Mouse (Mus musculus) spleen, postnatal 36 days (tissue): ENCODE results near the gene 1600014C23Rik.
A peak's percentile ranks its signal among the peaks of the same experiment; 100 is the strongest.

Experiments used
- DNase-seq, 2 experiments: peaks; one replicate each; pipeline ENCODE4 v3.0.0; 2022; ENCODE audit warnings: low spot score in 2 of 2, mixed read lengths in 1 of 2

1600014C23Rik gene

GRCm38 (mm10) chr17:45726249-45726648 is 7.4 kb downstream of the 1600014C23Rik start:
- DNase-seq: no peak

DNA sequence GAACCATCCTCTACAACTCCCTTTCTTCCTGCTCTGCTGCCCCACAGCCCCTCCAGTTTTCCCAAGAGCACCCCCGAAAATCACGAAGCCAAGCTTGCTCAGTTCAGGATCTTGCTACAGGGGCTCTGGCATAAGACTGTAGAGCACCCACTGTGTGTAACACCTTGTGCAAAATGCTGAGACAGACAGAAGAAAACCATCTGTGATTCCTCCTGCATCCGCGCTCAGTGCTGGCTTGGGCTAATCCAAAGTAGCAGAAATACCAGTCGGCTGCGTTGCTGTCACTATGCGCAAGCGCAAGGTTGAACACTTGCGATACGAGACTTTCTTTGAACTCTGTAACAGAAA is 9.1 kb downstream of the 1600014C23Rik start:
- DNase-seq: no peak

GRCm38 (mm10) chr17:45723732-45724573 is 9.7 kb downstream of the 1600014C23Rik start:
- peak; percentile 26 to 33 for DNase-seq

GRCm38 (mm10) chr17:45718323-45718722 is 15.3 kb downstream of the 1600014C23Rik start:
- peak; percentile 43 to 58 for DNase-seq

GRCm38 (mm10) chr17:45711525-45711924 is 22.1 kb downstream of the 1600014C23Rik start:
- DNase-seq: no peak

DNA sequence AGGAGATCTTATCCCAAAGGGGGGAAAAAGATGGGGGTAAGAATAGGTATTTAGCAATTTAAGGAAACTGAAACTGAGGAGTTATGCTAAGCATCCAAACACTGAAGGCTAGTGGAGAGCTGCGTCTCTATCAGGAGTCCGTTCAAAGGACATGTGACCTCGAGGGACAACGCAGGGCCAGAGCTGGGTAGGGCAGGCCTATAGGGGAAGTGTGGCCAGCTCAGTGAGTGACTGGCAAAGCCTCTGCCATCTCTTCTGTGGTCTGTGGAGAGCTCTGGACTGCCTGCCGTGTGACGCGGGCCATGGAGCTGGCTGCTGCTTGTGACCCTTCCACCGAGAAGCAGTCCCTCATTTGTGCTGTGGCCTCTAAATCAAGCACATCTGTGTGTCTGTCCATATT is 23.2 kb downstream of the 1600014C23Rik start:
- DNase-seq: no peak

GRCm38 (mm10) chr17:45709829-45710228 is 23.8 kb downstream of the 1600014C23Rik start:
- DNase-seq: no peak

DNA sequence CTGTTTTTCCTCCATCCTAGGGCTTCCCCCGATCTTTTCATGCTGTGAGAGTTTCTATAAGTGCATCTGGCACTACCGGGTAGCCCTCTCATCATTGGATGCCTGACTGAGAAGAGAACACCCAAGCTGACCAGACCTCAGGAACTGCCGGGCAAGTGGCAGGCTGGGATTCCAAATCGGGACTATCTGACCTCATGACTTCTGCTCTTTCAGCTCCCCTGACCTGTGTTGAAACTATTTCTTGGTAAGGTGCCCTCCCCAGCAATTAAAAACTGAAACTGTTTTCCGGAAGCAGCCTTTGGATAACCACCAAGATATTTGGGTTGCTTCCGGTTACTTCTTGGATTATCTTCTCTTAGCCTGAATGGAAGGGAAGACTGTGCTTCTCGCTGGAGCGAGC is 25.5 kb downstream of the 1600014C23Rik start:
- DNase-seq: no peak

- no peak for DNase-seq
Observed at GRCm38 (mm10) chr17:45707376-45707775, 26.3 kb downstream of the 1600014C23Rik start.

DNA sequence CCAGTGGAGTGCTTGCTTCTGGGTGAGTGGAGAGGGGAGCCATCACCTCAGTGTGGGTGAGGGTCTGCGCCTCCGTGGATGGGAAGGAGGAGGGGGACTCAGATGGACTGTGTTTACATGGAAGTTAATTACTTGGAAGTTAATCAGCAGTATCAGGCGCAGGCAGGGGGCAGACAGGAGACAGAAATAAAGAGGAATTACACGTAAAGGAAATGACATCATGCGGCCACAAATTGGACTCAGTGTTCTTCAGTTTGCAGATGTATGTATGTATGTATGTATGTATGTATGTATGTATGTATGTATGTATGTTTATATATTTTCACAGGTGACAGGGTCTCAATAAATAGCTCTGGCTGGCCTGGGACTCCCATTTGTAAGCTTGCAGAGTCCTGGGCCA is 26.8 kb downstream of the 1600014C23Rik start:
- DNase-seq: no peak

GRCm38 (mm10) chr17:45703187-45703586 is 30.5 kb downstream of the 1600014C23Rik start:
- no peak for DNase-seq

GRCm38 (mm10) chr17:45702254-45702653 is 31.4 kb downstream of the 1600014C23Rik start:
- no peak for DNase-seq

DNA sequence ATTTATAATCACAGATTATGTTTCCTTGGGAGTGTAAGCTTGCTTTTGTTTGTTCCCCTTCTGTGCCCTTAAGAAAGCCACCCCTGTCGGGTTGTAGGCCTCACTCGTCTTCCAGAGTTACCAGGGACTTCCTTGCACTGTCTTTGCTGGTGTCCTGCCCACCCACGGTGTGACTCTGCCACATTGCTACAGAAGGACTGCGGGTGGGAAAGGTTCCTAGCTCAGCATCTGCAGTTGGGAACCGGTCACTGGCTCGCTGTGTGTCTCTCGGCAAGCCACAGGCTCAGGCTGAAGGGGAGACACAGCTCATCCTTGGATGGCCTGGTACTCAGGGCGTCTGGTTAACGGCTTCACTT is 32.4 kb downstream of the 1600014C23Rik start:
- no peak for DNase-seq

DNA sequence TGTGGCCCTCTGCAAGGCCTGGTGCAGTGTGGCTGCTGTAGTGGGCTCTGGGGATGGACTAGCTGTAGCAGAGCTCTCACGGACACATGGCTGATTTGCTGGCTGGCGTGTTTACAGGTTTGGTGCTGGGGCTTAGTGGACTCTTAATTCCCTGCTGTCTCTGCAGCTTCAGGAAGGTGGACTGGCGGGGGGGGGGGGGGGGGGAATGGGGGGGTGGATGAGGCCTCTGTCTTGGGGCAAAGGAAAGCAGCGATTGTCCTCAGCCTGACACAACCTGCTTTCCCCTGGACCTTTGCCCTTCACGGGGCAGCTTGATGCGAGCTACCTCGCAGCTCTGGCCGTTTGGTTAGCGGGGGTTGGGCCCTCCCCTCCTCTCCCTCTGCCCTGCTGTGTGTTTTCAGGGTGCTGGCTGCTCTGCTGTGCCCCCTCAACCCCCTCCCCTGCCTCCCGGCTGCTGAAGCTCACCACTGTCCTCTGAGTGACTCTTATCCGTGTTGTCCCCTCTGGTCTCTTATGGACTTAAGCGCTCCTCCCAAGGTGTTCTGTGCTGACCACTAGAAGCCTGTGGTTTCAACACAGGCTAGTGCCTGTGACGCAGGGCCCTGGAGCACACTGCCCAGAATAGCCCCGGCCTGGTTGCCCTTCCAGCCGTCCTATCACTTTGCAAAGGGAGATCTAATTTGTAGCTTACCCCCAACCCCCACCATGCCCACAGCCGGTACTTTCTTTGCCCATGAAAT is 33.0 kb downstream of the 1600014C23Rik start:
- no peak for DNase-seq

DNA sequence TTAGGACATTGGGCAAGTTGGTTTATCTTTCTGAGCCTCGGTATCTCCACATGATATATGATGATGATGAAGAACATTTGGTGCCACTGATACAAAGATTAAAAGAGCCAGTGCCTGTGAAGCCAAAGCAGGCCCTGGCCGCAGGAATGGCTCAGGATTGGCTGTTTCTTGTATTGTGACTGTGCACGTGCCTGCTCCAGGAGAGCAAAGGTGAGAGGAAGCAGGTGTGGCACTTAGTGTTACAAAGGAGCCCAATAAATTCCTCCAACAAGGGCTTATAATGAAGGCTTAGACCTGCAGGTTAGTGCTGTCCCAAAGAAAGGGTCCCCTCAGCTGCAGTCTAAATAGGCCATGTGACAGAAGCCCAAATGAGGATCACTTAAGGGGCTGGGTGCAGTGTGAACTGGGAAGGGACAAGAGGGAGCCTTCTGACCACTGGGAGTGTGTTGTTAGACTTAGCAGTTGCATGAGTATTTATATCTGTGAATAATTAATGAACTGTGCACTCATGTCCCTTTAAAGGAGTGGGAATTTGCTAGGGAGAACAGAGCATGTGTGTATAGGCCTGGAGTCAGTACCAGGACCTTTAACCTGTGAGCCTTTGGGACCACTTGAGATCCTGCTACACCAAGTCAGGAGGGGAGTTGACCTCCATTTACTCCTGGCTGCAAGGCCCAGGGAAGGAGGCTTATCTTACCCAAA is 34.5 kb downstream of the 1600014C23Rik start:
- DNase-seq: no peak

DNA sequence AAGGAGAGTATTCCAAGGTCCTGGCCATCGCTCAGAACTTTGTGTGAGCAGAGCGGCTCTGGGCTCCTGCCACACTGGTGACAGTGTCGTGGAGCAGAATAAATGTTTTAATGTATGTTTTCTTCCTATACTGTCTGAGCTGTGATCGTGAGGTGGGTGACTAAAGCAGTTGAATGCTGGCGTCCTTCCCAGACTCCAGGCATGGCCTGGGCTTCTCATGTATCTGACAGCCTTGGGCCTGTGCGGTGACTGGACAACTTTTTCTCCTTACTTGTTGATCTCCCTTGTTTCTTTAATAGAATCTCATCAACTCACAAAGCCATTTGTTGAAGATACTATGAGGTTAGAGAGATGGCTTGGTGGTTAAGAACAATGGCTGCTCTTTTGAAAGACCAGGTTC is 35.3 kb downstream of the 1600014C23Rik start:
- no peak for DNase-seq

DNA sequence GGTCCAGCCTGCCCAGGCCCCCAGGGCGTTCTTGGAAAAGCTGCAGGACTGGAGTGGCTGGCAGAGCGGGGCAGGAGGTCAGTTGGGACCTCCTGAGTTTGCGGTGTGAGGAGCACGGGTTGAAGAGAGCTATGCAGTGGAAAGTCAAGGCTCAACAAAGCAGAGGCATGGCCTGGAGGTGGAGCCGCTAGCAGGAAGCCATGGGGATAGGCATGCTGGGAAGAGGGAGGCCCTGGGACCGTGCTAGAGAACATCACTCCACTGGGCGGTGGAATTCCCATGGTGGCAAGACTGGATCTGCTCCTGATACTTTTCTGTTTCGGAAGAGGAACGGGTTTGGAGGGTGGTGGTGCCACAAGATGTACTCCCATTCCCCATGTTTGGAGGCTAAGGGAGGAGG is 36.7 kb downstream of the 1600014C23Rik start:
- DNase-seq: no peak

- no peak for DNase-seq
Observed at GRCm38 (mm10) chr17:45695227-45696120, 38.2 kb downstream of the 1600014C23Rik start.

- DNase-seq: no peak
Observed at GRCm38 (mm10) chr17:45693812-45694565, 39.7 kb downstream of the 1600014C23Rik start.

DNA sequence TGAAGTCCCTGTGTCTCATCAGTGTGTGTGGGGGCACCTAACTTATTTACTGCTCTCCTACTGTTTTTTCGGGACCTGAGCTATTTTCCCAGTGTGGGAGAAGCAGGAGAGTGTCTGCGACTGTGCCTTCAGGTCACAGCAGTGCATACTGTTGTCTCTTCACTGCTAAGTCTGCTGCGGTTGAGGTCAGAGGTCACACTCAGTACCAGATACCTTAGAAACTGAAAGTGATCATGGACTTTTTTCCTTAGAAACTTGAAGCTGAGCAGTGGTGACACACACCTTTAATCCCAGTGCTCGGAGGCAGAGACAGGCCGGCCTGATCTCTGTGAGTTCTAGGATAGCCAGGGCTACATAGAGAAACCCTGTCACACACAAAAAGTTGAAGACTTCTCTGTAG is 41.5 kb downstream of the 1600014C23Rik start:
- DNase-seq: no peak

DNA sequence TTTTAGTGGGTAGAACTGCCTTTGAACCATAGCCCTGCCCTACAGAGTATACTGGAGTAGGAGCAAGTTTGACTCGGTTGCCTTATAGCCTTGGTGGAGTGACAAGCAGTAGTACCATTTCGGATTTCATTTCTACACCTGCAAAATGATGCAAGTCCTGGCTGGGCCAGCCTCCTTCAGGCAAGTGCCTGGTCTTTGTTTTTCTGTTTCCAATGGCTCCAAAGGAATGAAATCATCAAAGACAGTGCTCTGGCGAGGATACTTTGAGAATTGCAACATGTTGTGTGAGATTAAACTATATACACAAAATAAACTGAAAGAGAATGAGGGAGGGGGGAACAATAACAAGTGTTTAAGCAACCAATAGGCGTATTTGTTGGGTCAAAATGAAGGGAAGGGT is 43.6 kb downstream of the 1600014C23Rik start:
- no peak for DNase-seq
